7 mouse cellular contexts compared by ENCODE assay signal in the genomic region with DNA sequence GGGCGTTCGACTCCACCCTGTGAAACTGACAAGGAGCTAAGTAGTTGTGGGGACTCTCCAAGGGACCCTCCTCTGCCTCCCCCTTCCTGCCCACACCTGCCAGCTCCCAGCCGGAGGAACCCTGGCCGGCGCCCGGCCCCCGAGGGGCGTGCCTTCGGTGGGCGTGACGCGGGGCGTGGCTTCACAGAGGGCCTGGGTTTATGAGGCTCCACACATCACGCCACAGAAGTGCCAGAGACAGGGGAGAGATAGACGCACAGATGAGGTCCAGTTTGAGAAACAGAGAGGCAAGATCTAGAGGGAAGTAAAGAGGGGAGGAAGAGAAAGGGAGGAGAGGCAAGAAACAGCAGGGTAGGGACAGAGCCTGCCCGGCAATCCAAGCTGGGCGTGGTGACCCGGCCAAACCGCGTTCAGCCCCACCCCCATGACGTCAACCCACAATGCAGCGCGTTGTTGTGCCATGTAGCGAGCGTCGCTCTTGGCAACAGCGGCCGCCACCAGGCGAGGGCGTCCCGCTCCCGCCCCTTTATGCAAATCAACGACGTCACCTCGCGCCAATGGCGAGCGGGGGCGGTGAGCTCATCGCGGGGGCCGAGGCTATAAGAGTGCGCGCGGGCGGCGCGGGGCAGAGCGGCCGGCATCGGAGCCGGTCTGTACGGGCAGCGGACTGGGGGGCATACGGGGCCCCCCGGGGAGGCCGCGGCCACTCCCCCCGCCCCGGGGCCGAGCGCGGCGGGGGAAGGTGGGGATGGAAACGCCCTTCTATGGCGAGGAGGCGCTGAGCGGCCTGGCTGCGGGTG. TPM values are rescaled to one million over a fixed set of nuclear protein-coding genes. Genes with fewer than 3 reads are reported as not detected.
DNase-seq lines count a peak whose midpoint lies in the region; ATAC-seq and TF ChIP-seq lines count a peak whose summit lies in the region.

A gene (plus strand): TSS at position 640 of the 800 bp plus-strand sequence.

- WGBS in embryonic facial prominence, embryonic 12.5 days: under 1% methylated on average over 66 of the region's 69 CpGs
- under 1% methylated on average over 52 of the region's 69 CpGs for WGBS in kidney, adult 2 months
- WGBS in limb, embryonic 12.5 days: under 1% methylated on average over 69 of the region's 69 CpGs
- WGBS in midbrain, embryonic 15.5 days: under 1% methylated on average over 65 of the region's 69 CpGs
- whole genome bisulfite sequencing in spleen, adult 2 months: under 1% methylated on average over 61 of the region's 69 CpGs

- peak; percentile 94 for TF ChIP-seq POLR2A in kidney, adult 2 months (IDR thresholded peaks at IDR 0.05; ENCODE audit: low read depth, low read length)
- peak; percentile 99 for TF ChIP-seq POLR2A in spleen, adult 2 months (IDR thresholded peaks at IDR 0.05; ENCODE audit: low read depth, low read length)

- H3K27ac ChIP-seq in embryonic facial prominence, embryonic 12.5 days: peak within 1 kb of the TSS; percentile 98
- H3K27ac ChIP-seq in kidney, adult 2 months (ENCODE audit: insufficient read depth, low read depth, low read length): peak within 1 kb of the TSS; percentile 100
- H3K27ac ChIP-seq in limb, embryonic 12.5 days: peak within 1 kb of the TSS; percentile 99
- H3K27ac ChIP-seq in midbrain, embryonic 15.5 days: peak within 1 kb of the TSS; percentile 99
- peak within 1 kb of the TSS; percentile 98 for H3K27ac ChIP-seq in spleen, adult 2 months (ENCODE audit: insufficient read depth, low read length)

- H3K4me3 ChIP-seq in embryonic facial prominence, embryonic 12.5 days: peak within 1 kb of the TSS; percentile 86
- peak within 1 kb of the TSS; percentile 70 for H3K4me3 ChIP-seq in kidney, adult 2 months (ENCODE audit: insufficient read depth, low read depth, low read length)
- peak within 1 kb of the TSS; percentile 99 for H3K4me3 ChIP-seq in limb, embryonic 12.5 days (replicated peaks)
- H3K4me3 ChIP-seq in midbrain, embryonic 15.5 days: peak within 1 kb of the TSS; percentile 92
- H3K4me3 ChIP-seq in spleen, adult 2 months (ENCODE audit: extremely low read depth, insufficient read depth, insufficient read length): peak within 1 kb of the TSS; percentile 87

- no peak for TF ChIP-seq CTCF in kidney, adult 2 months (conservative IDR thresholded peaks at IDR 0.05; ENCODE audit: insufficient read depth, insufficient read length, low read depth, low read length)
- no peak for TF ChIP-seq CTCF in spleen, adult 2 months (IDR thresholded peaks at IDR 0.05; ENCODE audit: extremely low read depth, insufficient read depth, insufficient read length, insufficient replicate concordance)

- H3K9me3 ChIP-seq in embryonic facial prominence, embryonic 12.5 days: no peaks in the 10 kb centered on the region
- no peaks in the 10 kb centered on the region for H3K9me3 ChIP-seq in limb, embryonic 12.5 days
- no peaks in the 10 kb centered on the region for H3K9me3 ChIP-seq in midbrain, embryonic 15.5 days

- H3K9ac ChIP-seq in embryonic facial prominence, embryonic 12.5 days: peak within 1 kb of the TSS; percentile 99
- H3K9ac ChIP-seq in limb, embryonic 12.5 days (replicated peaks): peak within 1 kb of the TSS; percentile 99
- H3K9ac ChIP-seq in midbrain, embryonic 15.5 days: peak within 1 kb of the TSS; percentile 99

- no peaks in the 10 kb centered on the region for H3K27me3 ChIP-seq in embryonic facial prominence, embryonic 12.5 days
- H3K27me3 ChIP-seq in kidney, adult 2 months (replicated peaks; ENCODE audit: control insufficient read depth, insufficient read depth, low read length): no peaks in the 10 kb centered on the region
- H3K27me3 ChIP-seq in limb, embryonic 12.5 days: no peaks in the 10 kb centered on the region
- H3K27me3 ChIP-seq in midbrain, embryonic 15.5 days (replicated peaks): no peaks in the 10 kb centered on the region
- no peaks in the 10 kb centered on the region for H3K27me3 ChIP-seq in spleen, adult 2 months (ENCODE audit: control insufficient read depth, insufficient read depth, low read length)

- peaks cover 9% of the 10 kb centered on the region; the same call in 1 of the 2 replicates for H3K36me3 ChIP-seq in embryonic facial prominence, embryonic 12.5 days
- no peaks in the 10 kb centered on the region for H3K36me3 ChIP-seq in kidney, adult 2 months (ENCODE audit: control insufficient read depth, insufficient read depth, low read length)
- H3K36me3 ChIP-seq in limb, embryonic 12.5 days: peaks cover 17% of the 10 kb centered on the region
- no peaks in the 10 kb centered on the region for H3K36me3 ChIP-seq in midbrain, embryonic 15.5 days (replicated peaks)
- H3K36me3 ChIP-seq in spleen, adult 2 months (ENCODE audit: control insufficient read depth, insufficient read depth, low read length): peaks cover 11% of the 10 kb centered on the region

- peaks cover 50% of the 10 kb centered on the region for H3K4me1 ChIP-seq in embryonic facial prominence, embryonic 12.5 days
- peaks cover 32% of the 10 kb centered on the region for H3K4me1 ChIP-seq in kidney, adult 2 months (ENCODE audit: control insufficient read depth, insufficient read depth, low read length)
- peaks cover 60% of the 10 kb centered on the region for H3K4me1 ChIP-seq in limb, embryonic 12.5 days (replicated peaks)
- peaks cover 55% of the 10 kb centered on the region for H3K4me1 ChIP-seq in midbrain, embryonic 15.5 days
- H3K4me1 ChIP-seq in spleen, adult 2 months (ENCODE audit: control insufficient read depth, insufficient read depth, insufficient read length): peaks cover 45% of the 10 kb centered on the region

- peak; percentile 83 for ATAC-seq in embryonic facial prominence, embryonic 12.5 days (ENCODE audit: insufficient number of reproducible peaks, insufficient read depth, low FRiP score, low TSS enrichment)
- ATAC-seq in limb, embryonic 12.5 days (ENCODE audit: insufficient number of reproducible peaks, insufficient read depth, low FRiP score, low TSS enrichment, low read depth): peak; percentile 79
- peak; percentile 88 for ATAC-seq in midbrain, embryonic 15.5 days (replicated peaks)

- peak; percentile 99 for DNase-seq in adrenal gland, postnatal 25 days
- peak; percentile 99 for DNase-seq in heart, adult 18-20 months
- peak; percentile 99 for DNase-seq in kidney, adult 2 months
- DNase-seq in spleen, adult 2 months (ENCODE audit: low read depth in 1 of 2, low spot score in 2 of 2): peak; percentile 98 to 100

- peak within 1 kb of the TSS; percentile 68 for H3K4me2 ChIP-seq in embryonic facial prominence, embryonic 12.5 days (replicated peaks)
- peak within 1 kb of the TSS; percentile 72 for H3K4me2 ChIP-seq in limb, embryonic 12.5 days
- H3K4me2 ChIP-seq in midbrain, embryonic 15.5 days: peak within 1 kb of the TSS; percentile 67

RNA-seq across cellular contexts. Expression of the gene that starts here (rescaled TPM):
- total RNA-seq in adrenal gland, postnatal 25 days (2021): 191 and 217 TPM in 2 replicates
- 142 and 150 TPM in 2 replicates for polyA plus RNA-seq in embryonic facial prominence, embryonic 12.5 days (2016; fragmentation: Nextera tagmentation; extraction: Ambion mirVana)
- total RNA-seq in heart, adult 18-20 months (2021): 100 to 1,000 TPM; 129 to 138 TPM
- polyA plus RNA-seq in kidney, adult 2 months (2012; rRNA removed): 158 and 201 TPM in 2 replicates
- polyA plus RNA-seq in limb, embryonic 12.5 days (2016; fragmentation: Nextera tagmentation; extraction: Ambion mirVana): 117 and 121 TPM in 2 replicates
- 83.0 and 94.4 TPM in 2 replicates for polyA plus RNA-seq in midbrain, embryonic 15.5 days (2015; fragmentation: Nextera tagmentation; extraction: Ambion mirVana)
- polyA plus RNA-seq in spleen, adult 2 months (2012; rRNA removed): 269 and 455 TPM in 2 replicates

Comparison
In these comparisons a context has a peak if more than half of its experiments do, and no peak if none do; other contexts are left out.
1. Peak in every context shown above with its lines: DNase-seq, ATAC-seq, H3K4me3 ChIP-seq and H3K27ac ChIP-seq.